Mouse (Mus musculus): Measurements from ENCODE around the gene Fam170b. TPM values are rescaled to one million over a fixed set of nuclear protein-coding genes. Genes with fewer than 3 reads are reported as not detected.

The Fam170b gene
- 0.18 and 0.24 TPM in 2 replicates for polyA plus RNA-seq (2012; rRNA removed)

DNA sequence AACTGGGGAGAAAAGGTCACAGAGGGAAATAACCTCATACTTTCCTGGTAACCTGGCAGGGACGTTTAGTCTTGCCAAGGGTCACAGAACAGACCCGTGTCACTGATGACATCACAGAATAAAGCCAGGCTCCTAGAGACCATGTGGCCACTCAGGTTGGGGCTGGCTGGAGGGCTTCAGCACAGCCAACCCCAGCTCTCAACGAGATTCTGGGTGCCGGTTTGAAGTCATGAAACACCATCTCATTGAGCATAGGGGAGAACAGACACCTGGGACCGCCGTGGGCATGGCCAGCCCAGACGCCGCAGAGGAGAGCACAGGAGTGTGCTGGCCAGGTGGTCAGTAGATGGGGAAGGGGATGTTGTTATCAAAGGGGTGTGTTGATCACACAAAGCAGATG, at the start of gene Fam170b:
Gene Fam170b, plus strand, starts transcription at position 116 of the 400 bp plus-strand sequence.
- no peak for DNase-seq (ENCODE audit: low read depth)

DNA sequence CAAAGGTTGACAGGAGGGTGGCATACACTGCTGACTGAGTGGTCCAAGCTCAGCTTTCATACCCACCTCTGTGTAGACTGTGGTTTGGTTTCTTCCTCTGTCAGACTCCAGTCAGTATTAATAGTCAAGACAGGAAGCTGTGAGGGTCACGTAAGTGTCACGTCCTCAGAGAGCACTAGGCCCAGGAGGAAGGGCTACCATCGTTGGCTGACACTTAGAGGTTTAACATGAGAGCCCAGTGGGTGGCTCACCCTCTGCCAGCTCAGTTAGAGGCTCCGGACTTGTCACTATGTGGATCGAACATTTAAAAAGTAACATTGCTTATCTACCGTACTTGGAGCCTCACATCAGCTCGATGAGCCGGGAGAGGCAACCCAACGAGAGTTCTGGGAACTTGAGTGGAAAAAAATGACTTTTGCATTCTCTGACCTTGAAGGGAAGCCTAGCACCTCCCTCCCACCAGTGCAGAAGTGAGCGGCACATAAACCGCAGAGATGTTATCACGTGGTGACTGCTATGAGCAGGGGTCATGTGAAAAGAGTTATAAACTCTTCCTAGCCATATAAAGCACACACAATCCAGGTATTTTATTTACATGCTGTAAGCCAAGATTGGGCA, 49.5 kb upstream of the Fam170b start:
- DNase-seq (ENCODE audit: low read depth) = no peak

DNA sequence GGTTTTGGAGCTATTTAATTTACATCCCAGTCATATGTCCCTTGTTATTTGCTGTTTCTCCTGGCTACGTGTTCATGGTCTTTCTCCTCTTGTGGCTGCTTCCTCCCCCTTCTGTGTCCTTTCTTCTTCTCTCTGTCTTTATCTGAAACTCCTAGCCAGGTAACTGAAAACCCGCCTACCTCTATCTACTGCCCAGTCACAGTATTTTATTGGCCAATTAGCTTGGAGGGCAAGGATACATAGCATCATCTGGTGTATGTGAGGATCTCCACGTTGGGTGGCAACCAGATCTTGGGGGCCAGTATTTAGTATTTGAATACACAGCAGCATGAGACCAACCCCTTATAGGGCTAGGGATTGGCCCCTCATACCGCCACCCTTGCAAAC, 49.0 kb upstream of the Fam170b start:
- no peak for DNase-seq (ENCODE audit: low read depth)

DNA sequence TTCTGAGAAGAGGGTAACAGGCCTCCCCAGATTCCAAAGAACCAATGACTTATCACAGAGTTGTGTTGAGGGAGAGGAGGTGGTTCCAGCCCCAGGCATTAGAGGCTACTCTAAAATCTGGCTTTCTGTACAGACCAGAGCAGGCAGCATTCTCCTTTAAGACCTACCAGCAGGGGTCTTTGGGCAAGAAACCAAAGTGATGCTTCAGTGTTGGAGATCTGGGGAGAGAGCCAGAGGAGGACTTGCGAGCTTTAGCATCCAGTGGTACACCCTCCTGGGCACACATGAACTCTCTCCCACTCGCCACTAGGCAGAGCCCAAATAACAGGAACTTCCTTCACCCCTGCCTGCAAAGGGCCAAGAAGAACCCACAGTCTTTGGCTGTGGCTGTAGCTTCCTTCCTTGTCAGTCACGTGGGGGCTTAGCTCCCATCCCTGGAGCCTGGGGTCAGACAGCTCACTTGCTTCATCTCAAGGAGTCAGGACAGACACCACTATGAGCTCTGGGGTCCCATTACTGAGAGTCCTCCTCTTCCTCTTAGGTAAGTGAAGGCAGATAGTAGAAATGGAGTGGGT, 48.1 kb upstream of the Fam170b start, which contains the start of gene Tmem273:
Gene Tmem273, plus strand, starts transcription at position 408 of the 575 bp plus-strand sequence.
- no peak for DNase-seq (ENCODE audit: low read depth)

GRCm38 (mm10) chr14:32787691-32788090, 46.1 kb upstream of the Fam170b start:
- no peak for DNase-seq (ENCODE audit: low read depth)

DNA sequence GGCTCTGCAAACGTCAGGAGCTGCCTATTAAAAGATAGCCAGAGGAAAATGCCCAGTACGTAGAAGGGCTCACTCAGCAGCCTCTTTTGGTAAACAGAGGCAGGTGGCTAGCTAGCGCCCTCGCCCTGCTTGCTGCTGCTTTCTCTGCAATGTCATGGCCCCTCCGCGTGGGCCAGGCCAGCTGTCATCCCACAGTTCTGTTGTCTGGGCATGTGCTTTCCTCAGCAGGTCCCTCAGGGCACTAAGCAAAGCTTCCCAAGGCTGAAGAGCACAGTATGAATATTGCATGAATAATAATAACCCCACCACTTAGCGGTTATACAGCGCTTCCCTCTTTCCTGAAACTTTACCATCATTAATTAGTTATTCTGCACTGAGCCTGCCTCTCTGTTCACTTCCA, 37.4 kb upstream of the Fam170b start:
- DNase-seq (ENCODE audit: low read depth) = no peak

DNA sequence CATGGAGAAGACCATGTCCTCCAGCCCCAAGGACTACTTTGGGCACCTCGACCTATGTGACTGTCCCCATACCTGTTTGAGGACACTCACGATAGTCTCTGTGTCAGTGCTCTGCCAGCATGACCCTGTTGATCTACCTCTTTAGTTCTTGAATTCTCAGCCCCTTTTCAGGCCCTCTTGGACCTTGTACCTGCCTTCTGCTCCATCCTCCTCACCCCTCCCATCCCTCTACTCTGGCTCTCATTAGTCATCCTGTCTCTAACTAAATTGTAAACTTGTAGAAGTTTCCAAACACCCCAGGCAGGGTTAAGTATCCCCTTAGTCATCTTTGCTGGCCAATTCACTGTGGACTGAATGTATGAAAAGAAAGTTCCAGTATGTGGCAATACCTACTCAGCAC, 36.0 kb upstream of the Fam170b start:
- no peak for DNase-seq (ENCODE audit: low read depth)

- no peak for DNase-seq (ENCODE audit: low read depth)
These were observed 35.4 kb upstream of the Fam170b start for GRCm38 (mm10) chr14:32798355-32798754.

- DNase-seq (ENCODE audit: low read depth) = no peak
These were observed 33.7 kb upstream of the Fam170b start for GRCm38 (mm10) chr14:32800048-32800447.

DNA sequence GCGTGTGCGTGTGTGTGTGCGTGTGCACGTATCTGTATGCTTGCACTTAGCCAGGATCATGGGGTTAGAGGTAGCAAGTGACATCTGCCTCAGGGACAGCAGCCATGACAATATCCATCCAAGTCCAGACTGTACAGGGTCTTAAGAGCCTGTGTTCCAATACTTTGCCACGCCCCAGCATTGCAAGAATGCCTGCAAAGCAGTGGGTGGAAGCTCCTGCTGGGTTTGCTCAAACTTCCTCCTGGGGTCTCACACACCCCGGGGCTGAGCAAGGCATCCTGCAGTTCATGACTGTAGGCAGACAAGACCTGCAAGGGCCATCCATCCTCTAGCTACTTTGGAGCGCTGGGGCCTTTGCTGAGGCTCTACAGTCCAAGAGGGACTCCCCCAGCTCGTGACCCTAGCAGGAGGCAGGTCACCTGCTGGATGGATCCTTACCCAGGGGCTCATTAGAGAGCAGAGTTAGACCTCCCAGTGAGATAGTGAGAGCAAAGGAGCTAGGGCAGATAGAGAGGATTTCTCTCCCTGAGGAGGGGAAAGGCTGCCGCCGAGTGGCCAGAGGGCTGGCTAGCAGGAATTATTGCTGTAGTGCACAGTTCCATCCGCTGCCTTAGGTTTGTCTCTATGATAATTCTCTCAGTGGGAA, 32.6 kb upstream of the Fam170b start:
- DNase-seq (ENCODE audit: low read depth) = no peak

DNA sequence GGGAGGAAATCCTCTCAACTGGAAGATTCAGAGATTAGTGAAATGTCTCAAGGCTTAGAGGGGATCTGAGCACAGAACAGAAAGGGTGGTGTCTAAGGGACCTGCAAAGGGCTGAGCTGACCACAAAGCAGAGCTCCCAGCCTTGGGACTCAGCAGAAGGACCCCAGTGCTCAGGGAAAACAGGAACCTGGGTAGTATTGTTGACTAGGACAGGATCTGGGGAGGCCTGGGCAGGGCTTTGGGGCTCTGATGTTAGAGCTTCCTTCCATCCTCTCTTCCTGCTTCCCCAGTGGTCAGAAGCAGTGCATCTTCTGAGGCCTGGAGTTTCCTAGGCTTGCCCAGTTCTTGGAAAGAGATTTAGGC, 32.1 kb upstream of the Fam170b start:
- no peak for DNase-seq (ENCODE audit: low read depth)

DNA sequence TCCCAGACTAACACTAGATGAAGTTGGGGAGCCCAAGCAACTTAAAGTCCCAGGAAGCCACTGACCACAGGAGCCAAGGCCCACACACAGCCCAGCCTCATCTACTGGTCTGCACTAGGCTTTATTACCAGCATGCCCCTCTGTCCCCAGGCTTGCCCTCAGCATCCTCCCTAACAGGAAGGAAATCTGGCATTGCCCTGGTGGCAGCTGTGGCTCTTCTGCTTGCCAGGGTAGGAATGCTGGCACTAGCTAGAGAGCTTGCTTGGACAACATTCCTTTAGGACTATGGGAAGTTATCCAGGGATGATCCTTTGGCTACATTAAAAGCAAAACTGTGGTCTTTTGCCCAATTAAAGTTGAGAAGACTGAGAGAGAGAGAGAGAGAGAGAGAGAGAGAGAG, 23.7 kb upstream of the Fam170b start:
- DNase-seq (ENCODE audit: low read depth) = no peak

- DNase-seq (ENCODE audit: low read depth) = no peak
These were observed 21.3 kb upstream of the Fam170b start for GRCm38 (mm10) chr14:32812429-32812828.

DNA sequence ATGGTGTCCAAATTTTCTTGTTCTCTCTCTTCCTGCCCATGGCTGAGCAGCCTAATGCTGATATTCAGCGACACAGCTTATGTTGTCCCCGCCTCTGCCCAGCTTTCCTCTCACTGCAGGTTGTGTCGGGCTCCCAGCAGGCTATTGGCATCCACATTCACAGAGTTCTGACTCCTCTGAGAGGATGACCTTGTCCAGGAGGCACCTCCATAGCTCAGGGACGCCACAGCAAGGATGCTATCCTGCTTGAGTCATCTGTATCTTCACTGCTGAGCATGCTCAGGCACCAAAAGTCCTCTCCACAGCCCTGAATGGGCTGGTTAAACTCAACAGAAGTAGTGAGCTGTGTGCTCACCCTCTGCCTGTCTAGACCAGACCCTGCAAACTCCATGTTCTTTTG, 18.8 kb upstream of the Fam170b start:
- DNase-seq (ENCODE audit: low read depth) = no peak

DNA sequence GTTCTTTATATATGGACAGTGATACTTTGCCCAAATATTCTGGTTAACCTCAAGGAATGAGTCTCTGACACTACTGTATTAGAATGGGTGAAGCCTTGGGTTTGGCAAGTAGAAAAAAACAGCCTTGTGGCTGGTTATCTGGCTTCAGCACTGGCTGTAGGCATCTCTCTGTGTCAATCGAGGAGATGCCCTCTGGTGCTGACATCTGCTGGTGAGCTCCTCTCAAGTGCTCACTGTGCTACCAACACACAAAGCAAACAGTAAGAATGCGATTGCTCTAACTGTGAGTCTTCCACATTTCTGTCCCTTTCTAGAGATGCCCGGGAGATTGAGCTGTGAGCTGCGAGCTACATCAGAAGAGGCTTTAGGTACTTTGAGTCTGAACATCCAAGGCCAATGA, 17.2 kb upstream of the Fam170b start:
- DNase-seq (ENCODE audit: low read depth) = no peak

DNA sequence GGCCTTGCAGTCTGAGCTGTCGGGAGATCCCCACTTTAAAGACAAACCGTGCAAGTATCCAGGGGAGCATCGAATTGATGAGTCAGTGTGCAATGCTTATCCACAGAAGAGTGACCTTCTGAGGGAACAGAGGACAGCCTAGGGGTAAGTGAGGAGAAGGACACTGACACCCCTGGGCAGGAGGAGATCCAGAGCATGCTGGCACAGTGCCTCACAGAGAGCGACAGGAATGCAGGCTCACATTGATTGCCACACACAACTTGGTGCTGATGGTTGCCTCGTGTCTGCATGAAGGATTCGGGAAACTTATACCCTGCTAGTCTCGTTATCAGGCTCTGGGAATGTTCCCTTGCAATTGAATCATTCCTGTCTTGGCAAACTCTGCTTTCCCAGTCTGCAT, 16.5 kb upstream of the Fam170b start:
- DNase-seq (ENCODE audit: low read depth) = no peak

- no peak for DNase-seq (ENCODE audit: low read depth)
These were observed 14.5 kb upstream of the Fam170b start for GRCm38 (mm10) chr14:32819297-32819696.

DNA sequence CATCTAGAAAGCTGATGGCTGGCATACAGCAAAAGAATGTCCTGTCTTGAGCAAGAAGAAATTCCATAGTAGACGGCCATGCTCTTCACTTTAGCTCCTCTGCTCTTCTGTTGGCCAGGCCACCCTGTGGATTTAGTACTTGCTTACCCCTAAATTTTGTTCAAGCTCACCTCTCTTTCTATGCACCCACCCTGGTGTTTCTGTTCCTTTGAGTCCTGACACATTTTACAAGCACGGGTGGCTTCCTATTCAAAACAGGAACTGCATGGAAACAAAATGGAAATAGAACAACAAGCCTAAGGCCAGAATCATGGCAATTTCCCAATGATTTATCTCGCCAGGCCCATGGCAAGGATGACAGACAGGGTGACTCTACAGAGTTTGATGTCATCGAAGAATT, 10.9 kb upstream of the Fam170b start:
- DNase-seq (ENCODE audit: low read depth) = no peak

DNA sequence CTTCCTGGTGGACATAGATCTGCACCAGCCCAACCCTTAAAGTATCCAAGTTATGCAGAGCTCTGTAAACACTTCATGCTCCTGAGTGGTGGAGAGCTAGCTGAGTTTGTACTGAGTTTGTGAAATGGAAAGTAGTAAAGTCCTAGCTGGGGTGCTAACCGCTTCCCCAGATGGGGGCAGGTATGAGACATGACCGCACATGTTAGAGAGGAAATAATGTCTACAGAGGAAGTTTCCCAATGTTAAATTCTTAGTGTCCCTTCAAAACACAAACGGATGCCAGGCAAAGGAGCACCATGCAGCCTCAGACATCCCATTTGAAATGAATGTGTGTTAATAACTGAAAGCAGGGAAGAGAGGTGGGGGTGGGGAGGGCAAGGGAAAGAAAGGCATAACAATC, 9.9 kb upstream of the Fam170b start:
- no peak for DNase-seq (ENCODE audit: low read depth)

DNA sequence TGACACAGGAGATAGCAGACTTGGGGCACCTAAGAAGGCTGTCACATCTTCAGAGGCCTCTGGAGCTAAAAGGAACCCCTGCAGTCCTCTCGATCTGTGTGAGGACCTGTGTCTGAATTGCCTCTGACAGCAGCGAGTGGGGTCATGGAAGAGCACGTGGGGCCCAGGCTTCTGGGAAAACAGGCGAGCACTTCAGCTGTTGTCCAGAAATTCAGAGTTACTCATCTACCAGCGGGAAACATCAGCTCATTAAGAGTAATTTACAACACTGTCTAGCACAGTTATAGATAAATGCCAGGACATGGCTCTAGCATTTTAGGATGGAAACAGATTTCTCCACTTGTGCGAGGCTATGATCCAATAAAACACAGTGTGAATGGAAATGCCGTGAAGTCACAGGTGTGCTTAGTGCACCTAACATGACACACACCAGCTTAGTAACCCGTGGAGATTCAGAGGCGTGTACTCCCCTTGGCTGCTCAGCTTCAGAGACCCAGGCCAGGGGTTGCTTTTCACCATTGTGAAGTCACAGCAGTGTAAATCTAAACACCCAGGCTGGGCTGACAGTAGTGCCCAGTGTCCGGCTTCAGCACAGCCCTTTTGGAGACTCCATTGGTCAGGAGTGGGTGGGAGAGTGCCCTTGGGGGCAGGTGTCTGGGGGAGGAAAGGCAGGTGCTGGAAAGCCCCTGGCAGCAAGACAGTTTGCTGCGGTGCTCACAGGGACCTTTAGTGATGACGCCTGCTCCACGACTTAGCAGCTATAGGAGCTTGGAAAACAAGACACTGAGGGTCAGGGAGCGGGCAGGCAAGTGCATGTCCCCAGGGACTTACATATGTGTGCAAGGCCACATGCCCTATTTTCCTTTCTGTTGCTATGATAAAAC, 9.3 kb upstream of the Fam170b start:
- no peak for DNase-seq (ENCODE audit: low read depth)

DNA sequence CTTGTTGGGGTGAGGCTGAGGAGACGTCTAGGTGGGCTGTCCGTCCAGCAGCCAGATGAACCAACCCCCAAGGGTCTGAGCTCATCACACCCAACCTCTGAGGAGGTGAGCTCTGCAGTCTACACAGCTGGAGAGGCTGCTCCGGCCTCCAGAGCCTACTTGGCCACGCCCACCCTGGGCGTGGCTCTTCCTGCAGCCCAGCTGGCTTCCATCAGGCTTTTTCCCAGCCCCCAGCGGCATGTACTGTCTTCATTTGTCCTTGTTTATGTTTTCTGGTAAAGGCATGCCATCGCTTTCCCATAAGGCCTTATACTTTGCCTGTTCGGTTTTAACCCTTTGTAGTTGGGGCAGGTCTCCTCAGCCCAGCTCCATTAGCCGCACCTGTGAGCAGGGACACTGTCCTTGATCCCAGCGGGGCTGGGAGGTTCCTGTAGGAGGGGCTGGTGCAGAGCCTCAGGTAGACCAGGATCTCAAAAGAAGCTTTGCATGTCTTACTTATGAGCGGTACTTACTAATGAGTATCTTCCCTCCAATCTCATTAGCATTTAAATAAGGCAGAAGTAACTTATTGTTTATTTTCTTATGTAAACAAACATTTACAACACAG, 8.2 kb upstream of the Fam170b start:
- no peak for DNase-seq (ENCODE audit: low read depth)

DNA sequence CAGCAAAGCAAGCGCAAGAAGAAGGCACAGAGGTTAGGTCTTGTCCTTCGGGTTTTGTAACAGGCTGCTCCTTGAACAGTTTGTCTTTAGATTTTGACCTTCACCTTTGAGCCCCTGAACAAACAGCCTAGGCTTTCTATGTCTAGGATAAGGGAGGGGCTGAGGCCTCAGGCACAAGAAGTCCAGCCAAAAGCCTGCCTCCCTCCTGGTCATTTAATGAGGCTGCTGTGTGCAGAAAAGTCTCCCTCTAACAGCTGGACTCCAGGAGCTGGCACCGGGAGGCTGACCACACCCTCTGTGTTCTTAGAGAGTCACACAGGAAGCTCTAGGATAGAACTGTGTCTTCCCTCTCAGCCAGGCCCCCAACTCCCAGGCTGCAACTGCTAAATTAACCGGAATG, 6.6 kb upstream of the Fam170b start:
- no peak for DNase-seq (ENCODE audit: low read depth)

Measured in gonadal fat pad, adult 2 months (tissue).